Mouse (Mus musculus) kidney, adult 10 weeks (tissue): ENCODE results near the gene Cd244a. TPM values are rescaled to one million over a fixed set of nuclear protein-coding genes. Genes with fewer than 3 reads are reported as not detected.

ENCODE experiments used
- polyA plus RNA-seq: library from polyadenylated mRNA; stranded (reverse); fragments of 350-450 nt; fragmentation: Illumina TruSeq; extraction: RNeasy Lipid Tissue Mini Kit (QIAGEN cat#74804); gene quantifications from one replicate; pipeline ENCODE4 v1.2.3, GENCODE M21; 2014; ENCODE audit warnings: low read depth, low replicate concordance

The Cd244a gene
- polyA plus RNA-seq: 0.61 TPM

GRCm38 (mm10) chr1:171558898-171559297, at the start of gene Cd244a:
TSS of gene Cd244a (plus strand) at chr1:171559193.

GRCm38 (mm10) chr1:171535194-171535593, 23.8 kb upstream of the Cd244a start, which contains the start of gene Itln1:
TSS of gene Itln1 (minus strand) at chr1:171535294.

GRCm38 (mm10) chr1:171607176-171607575, 48.2 kb downstream of the Cd244a start, which contains the start of gene Ly9:
TSS of gene Ly9 (minus strand) at chr1:171607410.

DNA sequence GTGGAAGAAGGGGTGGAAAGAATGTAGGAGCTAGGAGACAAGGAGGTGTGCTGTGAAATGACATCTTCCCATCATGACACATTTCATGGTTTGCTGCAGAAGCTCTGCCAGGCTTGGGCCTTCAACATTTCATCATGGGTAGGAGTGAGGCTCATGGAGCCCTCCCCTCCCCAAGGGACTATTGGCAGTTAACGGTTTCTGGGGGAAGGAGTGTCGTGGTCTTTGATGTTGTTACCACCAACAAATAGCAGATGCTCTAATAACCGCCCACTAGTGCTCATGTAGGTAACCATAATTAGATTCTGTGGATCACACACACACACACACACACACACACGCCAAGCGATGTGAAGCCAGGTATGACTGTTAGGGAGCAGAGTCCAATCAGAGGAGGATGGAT, 93.7 kb downstream of the Cd244a start, which contains the start of gene Slamf7:
Gene Slamf7 (minus strand): TSS at position 302 of the 400 bp plus-strand sequence.

Other genes starting within 250 kb of the Cd244a start
- 6.7 TPM for gene Dedd, start 230.0 kb upstream of the Cd244a start, polyA plus RNA-seq
- 43.5 TPM for gene Nit1, start 213.5 kb upstream of the Cd244a start, polyA plus RNA-seq
- gene Pfdn2, start 213.5 kb upstream of the Cd244a start, polyA plus RNA-seq: 39.6 TPM
- gene Klhdc9, start 198.4 kb upstream of the Cd244a start, polyA plus RNA-seq: 0.97 TPM
- gene Nectin4, start 189.1 kb upstream of the Cd244a start, polyA plus RNA-seq: 0.40 TPM
- 1.3 TPM for gene Arhgap30, start 170.2 kb upstream of the Cd244a start, polyA plus RNA-seq
- gene Usf1, start 147.9 kb upstream of the Cd244a start, polyA plus RNA-seq: 0.69 TPM
- 2.9 TPM for gene Tstd1, start 140.3 kb upstream of the Cd244a start, polyA plus RNA-seq
- gene F11r, start 121.7 kb upstream of the Cd244a start, polyA plus RNA-seq: 51.7 TPM
- 1.2 TPM for gene Alyref2, start 55.7 kb upstream of the Cd244a start, polyA plus RNA-seq
- not detected for gene Itln1, start 23.9 kb upstream of the Cd244a start, polyA plus RNA-seq
- gene Ly9, start 48.2 kb downstream of the Cd244a start, polyA plus RNA-seq: 0.57 TPM
- gene Slamf7, start 93.8 kb downstream of the Cd244a start, polyA plus RNA-seq: 1.9 TPM
- gene Cd48, start 122.8 kb downstream of the Cd244a start, polyA plus RNA-seq: 3.7 TPM
- gene Slamf1, start 207.9 kb downstream of the Cd244a start, polyA plus RNA-seq: not detected